Mouse (Mus musculus) gastrocnemius, postnatal 4 days (tissue): Measurements from ENCODE around the gene Hipk2. TPM values are rescaled to one million over a fixed set of nuclear protein-coding genes. Genes with fewer than 3 reads are reported as not detected.

Experiments
- DNase-seq, 2 experiments: peaks; one replicate each; pipeline ENCODE4 v3.0.0; 2021 to 2022; ENCODE audit warnings: low spot score in 2 of 2, mixed read lengths in 2 of 2
- total RNA-seq, 2 experiments: library from RNA; stranded (reverse); gene quantifications; 2 replicates each; pipeline ENCODE4 v1.2.3; 2021

The Hipk2 gene
- total RNA-seq, 2 experiments from 2014 or later, result 37.0 to 37.7 TPM

DNA sequence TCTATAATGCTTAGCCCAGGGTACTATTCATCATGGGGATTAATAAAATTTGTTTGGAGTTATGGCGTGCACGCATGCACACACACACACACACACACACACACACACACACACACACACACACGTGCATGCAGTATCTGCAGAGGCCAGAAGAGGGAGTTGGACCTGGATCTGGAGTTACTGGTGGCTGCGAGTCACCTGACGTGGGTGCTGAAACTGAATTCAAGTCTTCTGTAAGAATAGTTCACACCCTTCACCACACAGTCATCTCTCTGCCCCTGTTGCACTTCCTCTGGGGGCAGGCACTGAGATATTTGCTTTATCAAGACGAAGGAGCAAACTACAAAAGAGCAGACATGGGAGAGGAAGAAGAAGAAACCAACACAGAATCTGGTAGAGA lies 206.4 kb downstream of the Hipk2 start:
- DNase-seq, result no peak

GRCm38 (mm10) chr6:38662714-38663615 lies 213.0 kb downstream of the Hipk2 start, which contains the start of gene Clec2l:
Gene Clec2l, plus strand, starts transcription at chr6:38663069.
- DNase-seq, result peak in 1 of 2 experiments; percentile 48

- DNase-seq, result no peak
These were observed 214.3 kb downstream of the Hipk2 start for GRCm38 (mm10) chr6:38661626-38662025.

- DNase-seq, result peak in 1 of 2 experiments; percentile 60
These were observed 225.6 kb downstream of the Hipk2 start for GRCm38 (mm10) chr6:38650263-38650937.

- no peak for DNase-seq
These were observed 226.4 kb downstream of the Hipk2 start for GRCm38 (mm10) chr6:38649545-38649944.

Other genes with a start within 250 kb of the Hipk2 start
- under 1 TPM; 0.29 to 0.37 TPM for gene Klrg2, start 238.9 kb downstream of the Hipk2 start, total RNA-seq
- gene Clec2l, start 213.1 kb downstream of the Hipk2 start, total RNA-seq, result 1 to 10 TPM; 1.3 to 1.7 TPM
- 1 to 10 TPM; 2.4 to 3.3 TPM for gene Tbxas1, start 761 bp downstream of the Hipk2 start, total RNA-seq
- gene Parp12, start 242.2 kb upstream of the Hipk2 start, total RNA-seq, result 1 to 10 TPM; 7.7 to 8.1 TPM